Mouse (Mus musculus): ENCODE results near the gene Csrnp1. TPM values are rescaled to one million over a fixed set of nuclear protein-coding genes. Genes with fewer than 3 reads are reported as not detected.

Csrnp1 gene
- polyA plus RNA-seq, 2 experiments, result 0.38 to 2.2 TPM

GRCm38 (mm10) chr9:119988304-119988703 is 3.8 kb upstream of the Csrnp1 start:
- ATAC-seq (ENCODE audit: insufficient read depth), result no peak
- DNase-seq (ENCODE audit: low read depth in 3 of 3, low spot score in 3 of 3), result no peak
- Histone ChIP-seq H3K9me3 (ENCODE audit: control insufficient read depth, low read length) (no peaks in the 10 kb centered on the region), H3K27me3 (ENCODE audit: control insufficient read depth, insufficient read depth, low read length) (peaks cover 10% of the 10 kb centered on the region), H3K4me2 (ENCODE audit: low read depth) (no peak overlapping the region), H3K4me1 (replicated peaks; ENCODE audit: control insufficient read depth in 2 of 2, insufficient read depth in 2 of 2, low read length in 1 of 2) (peaks cover 0 to 3% of the 10 kb centered on the region in 2 experiments; a peak in 1 of 4 replicates), H3K9ac (replicated peaks) (no peak overlapping the region), H3K36me3 (replicated peaks; ENCODE audit: control insufficient read depth, insufficient read depth, low read depth) (no peaks in the 10 kb centered on the region), H3K4me3 (ENCODE audit: insufficient read depth in 1 of 2, low read depth in 2 of 2, low read length in 2 of 2) (no peak overlapping the region), H3K27ac (no peak overlapping the region)
- 40% methylated on average over 7 of the region's 7 CpGs for WGBS (ENCODE audit: insufficient replicate concordance)
- TF ChIP-seq CTCF (IDR thresholded peaks at IDR 0.05; ENCODE audit: low read depth) (no peak), EP300 (IDR thresholded peaks at IDR 0.05; ENCODE audit: low read depth) (no peak)

DNA sequence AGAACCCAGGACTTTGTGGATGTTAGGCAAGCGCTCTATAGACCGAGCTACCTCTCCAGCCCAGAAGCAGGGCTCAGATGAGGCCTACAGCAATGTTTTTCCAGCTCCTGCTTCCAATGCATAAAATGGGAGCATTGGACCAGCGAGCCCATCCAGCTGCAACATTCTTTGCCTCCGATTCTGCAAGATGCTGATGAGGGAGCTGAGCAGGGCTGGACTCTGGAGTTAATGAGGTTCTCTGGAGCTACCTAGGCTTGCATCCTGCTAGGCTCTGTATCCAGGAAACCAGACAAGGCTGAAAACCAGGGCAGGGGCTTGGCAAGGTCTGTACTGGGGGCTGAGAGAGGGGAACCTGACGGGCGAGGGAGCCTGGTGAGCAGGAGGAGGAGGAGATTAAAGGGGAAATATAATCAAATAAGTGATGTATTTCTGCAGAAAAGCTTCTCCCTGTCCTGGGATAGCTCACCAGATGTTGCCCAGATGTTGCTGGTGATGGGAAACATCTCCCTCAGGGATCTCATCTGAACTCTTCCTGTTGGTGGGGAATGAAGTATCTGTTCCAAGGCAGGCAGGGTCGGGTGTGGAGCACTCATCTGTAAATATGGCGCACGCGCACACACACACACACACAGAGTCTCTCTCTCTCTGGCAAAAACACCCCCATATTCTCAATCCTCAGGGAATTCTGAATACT is 1.6 kb upstream of the Csrnp1 start:
- Histone ChIP-seq H3K4me1 (replicated peaks; ENCODE audit: control insufficient read depth in 2 of 2, insufficient read depth in 2 of 2, low read length in 1 of 2) (peaks cover 0 to 16% of the 10 kb centered on the region in 2 experiments; a peak in 3 of 4 replicates), H3K4me2 (ENCODE audit: low read depth) (no peak overlapping the region), H3K9me3 (ENCODE audit: control insufficient read depth, low read length) (no peaks in the 10 kb centered on the region), H3K4me3 (ENCODE audit: insufficient read depth in 1 of 2, low read depth in 2 of 2, low read length in 2 of 2) (no peak overlapping the region), H3K36me3 (replicated peaks; ENCODE audit: control insufficient read depth, insufficient read depth, low read depth) (no peaks in the 10 kb centered on the region), H3K9ac (replicated peaks) (no peak overlapping the region), H3K27me3 (ENCODE audit: control insufficient read depth, insufficient read depth, low read length) (peaks cover 15% of the 10 kb centered on the region), H3K27ac (no peak overlapping the region)
- TF ChIP-seq CTCF (IDR thresholded peaks at IDR 0.05; ENCODE audit: low read depth) (no peak), EP300 (IDR thresholded peaks at IDR 0.05; ENCODE audit: low read depth) (no peak)
- no peak for DNase-seq (ENCODE audit: low read depth in 3 of 3, low spot score in 3 of 3)
- no peak for ATAC-seq (ENCODE audit: insufficient read depth)
- 67% methylated on average over 10 of the region's 10 CpGs for WGBS (ENCODE audit: insufficient replicate concordance)

GRCm38 (mm10) chr9:119983585-119984535 is 598 bp downstream of the Csrnp1 start:
- Histone ChIP-seq H3K27me3 (ENCODE audit: control insufficient read depth, insufficient read depth, low read length) (peaks cover 15% of the 10 kb centered on the region), H3K9ac (replicated peaks) (peak overlapping the region; percentile 46), H3K27ac (no peak overlapping the region), H3K9me3 (ENCODE audit: control insufficient read depth, low read length) (no peaks in the 10 kb centered on the region), H3K4me3 (ENCODE audit: insufficient read depth in 1 of 2, low read depth in 2 of 2, low read length in 2 of 2) (peak overlapping the region; percentile 49 to 56), H3K36me3 (replicated peaks; ENCODE audit: control insufficient read depth, insufficient read depth, low read depth) (no peaks in the 10 kb centered on the region), H3K4me2 (ENCODE audit: low read depth) (peak overlapping the region; percentile 63), H3K4me1 (replicated peaks; ENCODE audit: control insufficient read depth in 2 of 2, insufficient read depth in 2 of 2, low read length in 1 of 2) (peaks cover 0 to 28% of the 10 kb centered on the region in 2 experiments; a peak in 3 of 4 replicates)
- TF ChIP-seq CTCF (IDR thresholded peaks at IDR 0.05; ENCODE audit: low read depth), result no peak
- no peak for TF ChIP-seq EP300 (IDR thresholded peaks at IDR 0.05; ENCODE audit: low read depth)
- WGBS (ENCODE audit: insufficient replicate concordance), result 2% methylated on average over 79 of the region's 79 CpGs
- ATAC-seq (ENCODE audit: insufficient read depth) (peak; percentile 80), DNase-seq (ENCODE audit: low read depth in 3 of 3, low spot score in 3 of 3) (peak; percentile 55 to 64 (median 59))

- no peak overlapping the region for H3K27ac ChIP-seq
- H3K4me3 ChIP-seq (ENCODE audit: insufficient read depth in 1 of 2, low read depth in 2 of 2, low read length in 2 of 2), result peak overlapping the region; percentile 49 to 56
- WGBS (ENCODE audit: insufficient replicate concordance), result under 1% methylated on average over 48 of the region's 48 CpGs
- H3K9me3 ChIP-seq (ENCODE audit: control insufficient read depth, low read length), result no peaks in the 10 kb centered on the region
- H3K4me1 ChIP-seq (replicated peaks; ENCODE audit: control insufficient read depth in 2 of 2, insufficient read depth in 2 of 2, low read length in 1 of 2), result peaks cover 0 to 30% of the 10 kb centered on the region in 2 experiments; a peak in 3 of 4 replicates
- H3K27me3 ChIP-seq (ENCODE audit: control insufficient read depth, insufficient read depth, low read length), result peaks cover 15% of the 10 kb centered on the region
- DNase-seq (ENCODE audit: low read depth in 3 of 3, low spot score in 3 of 3), result no peak
- no peak; the same call in 1 of the 2 replicates for ATAC-seq (ENCODE audit: insufficient read depth)
- peak overlapping the region; percentile 63 for H3K4me2 ChIP-seq (ENCODE audit: low read depth)
- TF ChIP-seq CTCF (IDR thresholded peaks at IDR 0.05; ENCODE audit: low read depth) (no peak), EP300 (IDR thresholded peaks at IDR 0.05; ENCODE audit: low read depth) (no peak)
- H3K36me3 ChIP-seq (replicated peaks; ENCODE audit: control insufficient read depth, insufficient read depth, low read depth), result no peaks in the 10 kb centered on the region
- peak overlapping the region; percentile 40 for H3K9ac ChIP-seq (replicated peaks)
Measured at GRCm38 (mm10) chr9:119982956-119983551, 1.4 kb downstream of the Csrnp1 start.

Data from liver, embryonic 14.5 days (tissue).